10 mouse cellular contexts compared by ENCODE assay signal in genomic region chr11:100524987-100525630, GRCm38 (mm10). TPM values are rescaled to one million over a fixed set of nuclear protein-coding genes. Genes with fewer than 3 reads are reported as not detected.
A peak's percentile ranks its signal among the peaks of the same experiment; 100 is the strongest.
DNase-seq lines count a peak whose midpoint lies in the region; ATAC-seq and TF ChIP-seq lines count a peak whose summit lies in the region.
"Had no signal": no experiment of that assay in that cellular context is flagged by ENCODE, and none has a peak within 500 bp of the region (broad histone marks: within the 10 kb centered on the region; RNA-seq: fewer than 3 reads in every experiment).

No protein-coding gene starts in this region.

- no peaks in the 10 kb centered on the region for H3K9me3 ChIP-seq in G1E (replicated peaks)
- no peaks in the 10 kb centered on the region for H3K9me3 ChIP-seq in embryonic facial prominence, embryonic 12.5 days
- H3K9me3 ChIP-seq in intestine, embryonic 15.5 days = no peaks in the 10 kb centered on the region

- no peak for DNase-seq in G1E (ENCODE audit: low spot score)
- peak; percentile 45 to 51 for DNase-seq in lung, postnatal 4 days
- no peak for DNase-seq in layer of hippocampus, adult 18-20 months (ENCODE audit: low spot score in 2 of 2)
- no peak for DNase-seq in embryo, embryonic 11 days
- no peak for DNase-seq in embryo, embryonic 10.5 days (ENCODE audit: low spot score)
- DNase-seq in left cerebral cortex, adult 9 months (ENCODE audit: low spot score in 2 of 2) = no peak
- DNase-seq: thymus, adult 2 months had no signal

- peaks cover 42% of the 10 kb centered on the region for H3K4me1 ChIP-seq in G1E (ENCODE audit: insufficient read depth, low read depth, low read length)
- H3K4me1 ChIP-seq in embryonic facial prominence, embryonic 12.5 days = peaks cover 34% of the 10 kb centered on the region
- peaks cover 40% of the 10 kb centered on the region for H3K4me1 ChIP-seq in intestine, embryonic 15.5 days (replicated peaks)

- H3K36me3 ChIP-seq in G1E (replicated peaks) = peaks cover 63% of the 10 kb centered on the region
- peaks cover 44% of the 10 kb centered on the region for H3K36me3 ChIP-seq in embryonic facial prominence, embryonic 12.5 days
- H3K36me3 ChIP-seq in intestine, embryonic 15.5 days = peaks cover 27% of the 10 kb centered on the region

- peak overlapping the region; percentile 10; the same call in 1 of the 2 replicates for H3K4me3 ChIP-seq in G1E (ENCODE audit: low read depth, low read length)
- H3K4me3 ChIP-seq in embryonic facial prominence, embryonic 12.5 days = peak overlapping the region; percentile 78; the same call in 1 of the 2 replicates
- H3K4me3 ChIP-seq in intestine, embryonic 15.5 days (replicated peaks) = peak overlapping the region; percentile 18

- no peaks in the 10 kb centered on the region for H3K27me3 ChIP-seq in G1E (ENCODE audit: insufficient read depth, low read length)
- no peaks in the 10 kb centered on the region for H3K27me3 ChIP-seq in embryonic facial prominence, embryonic 12.5 days
- no peaks in the 10 kb centered on the region for H3K27me3 ChIP-seq in intestine, embryonic 15.5 days (replicated peaks)

- no peak for ATAC-seq in G1E (ENCODE audit: extremely low read depth, insufficient number of reproducible peaks, low FRiP score, poor library complexity, severe bottlenecking)
- ATAC-seq in embryonic facial prominence, embryonic 12.5 days (ENCODE audit: insufficient number of reproducible peaks, insufficient read depth, low FRiP score, low TSS enrichment) = no peak
- ATAC-seq in intestine, embryonic 15.5 days = no peak

- 43% methylated on average over 11 of the region's 11 CpGs for WGBS in embryonic facial prominence, embryonic 12.5 days
- WGBS in intestine, embryonic 15.5 days = 43% methylated on average over 11 of the region's 11 CpGs

- H3K27ac ChIP-seq in embryonic facial prominence, embryonic 12.5 days = no peak overlapping the region
- no peak overlapping the region for H3K27ac ChIP-seq in intestine, embryonic 15.5 days

- TF ChIP-seq CTCF in G1E (IDR thresholded peaks at IDR 0.05; ENCODE audit: low read depth, low read length) = no peak

- H3K4me2 ChIP-seq in embryonic facial prominence, embryonic 12.5 days (replicated peaks) = peak overlapping the region; percentile 92
- H3K4me2 ChIP-seq in intestine, embryonic 15.5 days (replicated peaks) = peak overlapping the region; percentile 91

- H3K9ac ChIP-seq in embryonic facial prominence, embryonic 12.5 days = peak overlapping the region; percentile 84; the same call in 1 of the 2 replicates
- peak overlapping the region; percentile 17; the same call in 1 of the 2 replicates for H3K9ac ChIP-seq in intestine, embryonic 15.5 days

RNA-seq across cellular contexts. Expression of gene Acly, which starts 2.7 kb away (rescaled TPM):
- total RNA-seq in G1E (2014; fragmentation: Nextera tagmentation) (134 and 139 TPM in 2 replicates), G1E (2017) (205 and 206 TPM in 2 replicates)
- polyA plus RNA-seq in G1E (2012) = 36.3 and 86.9 TPM in 2 replicates
- polyA plus RNA-seq in embryonic facial prominence, embryonic 12.5 days (2016; fragmentation: Nextera tagmentation; extraction: Ambion mirVana) = 201 and 203 TPM in 2 replicates
- polyA plus RNA-seq in intestine, embryonic 15.5 days (2015; fragmentation: Nextera tagmentation; extraction: Ambion mirVana) = 146 and 153 TPM in 2 replicates
- 100 to 1,000 TPM; 118 to 124 TPM for total RNA-seq in layer of hippocampus, adult 18-20 months (2021)

RNA-seq across cellular contexts. Expression of gene Ttc25, which starts 20.3 kb away (rescaled TPM):
- 0.49 TPM in 1 of 2 replicates, not detected in the other for total RNA-seq in G1E (2014; fragmentation: Nextera tagmentation)
- 0.17 and 0.60 TPM in 2 replicates for total RNA-seq in G1E (2017)
- polyA plus RNA-seq in G1E (2012) = 0.09 and 0.21 TPM in 2 replicates
- polyA plus RNA-seq in embryonic facial prominence, embryonic 12.5 days (2016; fragmentation: Nextera tagmentation; extraction: Ambion mirVana) = 0.73 and 1.8 TPM in 2 replicates
- polyA plus RNA-seq in intestine, embryonic 15.5 days (2015; fragmentation: Nextera tagmentation; extraction: Ambion mirVana) = 0.19 and 0.20 TPM in 2 replicates
- total RNA-seq in layer of hippocampus, adult 18-20 months (2021) = 1 to 10 TPM in 1 of 2 experiments, under 1 TPM in 1; 0.96 to 1.1 TPM
- polyA plus RNA-seq: large intestine, adult 2 months had no signal

RNA-seq across cellular contexts. Expression of gene Cnp, which starts 49.6 kb away (rescaled TPM):
- total RNA-seq in G1E (2014; fragmentation: Nextera tagmentation) (1.1 and 2.7 TPM in 2 replicates), G1E (2017) (4.8 and 5.9 TPM in 2 replicates)
- 5.1 and 5.9 TPM in 2 replicates for polyA plus RNA-seq in G1E (2012)
- polyA plus RNA-seq in embryonic facial prominence, embryonic 12.5 days (2016; fragmentation: Nextera tagmentation; extraction: Ambion mirVana) = 36.2 and 37.2 TPM in 2 replicates
- polyA plus RNA-seq in intestine, embryonic 15.5 days (2015; fragmentation: Nextera tagmentation; extraction: Ambion mirVana) = 32.1 and 34.4 TPM in 2 replicates
- 100 to 1,000 TPM; 171 to 195 TPM for total RNA-seq in layer of hippocampus, adult 18-20 months (2021)

RNA-seq across cellular contexts. Expression of gene Klhl11, which starts 52.6 kb away (rescaled TPM):
- total RNA-seq in G1E (2014; fragmentation: Nextera tagmentation) (22.4 and 28.3 TPM in 2 replicates), G1E (2017) (23.4 and 27.5 TPM in 2 replicates)
- polyA plus RNA-seq in G1E (2012) = 2.9 and 3.4 TPM in 2 replicates
- polyA plus RNA-seq in embryonic facial prominence, embryonic 12.5 days (2016; fragmentation: Nextera tagmentation; extraction: Ambion mirVana) = 12.7 and 13.4 TPM in 2 replicates
- polyA plus RNA-seq in intestine, embryonic 15.5 days (2015; fragmentation: Nextera tagmentation; extraction: Ambion mirVana) = 5.7 and 5.9 TPM in 2 replicates
- total RNA-seq in layer of hippocampus, adult 18-20 months (2021) = 100 to 1,000 TPM; 117 to 124 TPM

Comparison
In these comparisons a context has a peak if more than half of its experiments do, and no peak if none do; other contexts are left out.
1. DNase-seq: peak in lung, postnatal 4 days (2 of 2); none in G1E (single experiment), layer of hippocampus, adult 18-20 months (0 of 2), embryo, embryonic 11 days (single experiment), embryo, embryonic 10.5 days (single experiment) and left cerebral cortex, adult 9 months (0 of 2).
2. H3K4me3 ChIP-seq: peak in every context shown above with its lines; median percentile 78 in embryonic facial prominence, embryonic 12.5 days; 18 in intestine, embryonic 15.5 days; 10 in G1E.